Mouse (Mus musculus) spleen, adult 2 months (tissue): Measurements from ENCODE around the gene Gm45837. TPM values are rescaled to one million over a fixed set of nuclear protein-coding genes. Genes with fewer than 3 reads are reported as not detected.

ENCODE experiments used
- DNase-seq, 2 experiments: peaks; one replicate each; pipeline versions ENCODE4 v3.0.0 to v3.0.0-alpha.2; 2012 to 2021; ENCODE audit warnings: low spot score in 2 of 2, low read depth in 1 of 2
- H3K27ac ChIP-seq: fragments of 200-500 bp; 2 replicates; pipeline ENCODE4 v1.5.1; 2012; ENCODE audit warnings: low read length, inconsistent platforms; ENCODE audit not compliant: insufficient read depth
- H3K27me3 ChIP-seq: fragments of 200-500 bp; 2 replicates; pipeline ENCODE4 v1.6.1; 2012; ENCODE audit warnings: mild to moderate bottlenecking, moderate library complexity, low read length, inconsistent platforms; ENCODE audit not compliant: control insufficient read depth, insufficient read depth
- H3K36me3 ChIP-seq: fragments of 200-500 bp; 2 replicates; pipeline ENCODE4 v1.6.1; 2012; ENCODE audit warnings: mild to moderate bottlenecking, low read length, inconsistent platforms; ENCODE audit not compliant: control insufficient read depth, insufficient read depth
- H3K4me1 ChIP-seq: fragments of 200-500 bp; 2 replicates; pipeline ENCODE4 v1.6.1; 2011; ENCODE audit warnings: inconsistent platforms; ENCODE audit not compliant: control insufficient read depth, insufficient read depth, insufficient read length
- H3K4me3 ChIP-seq: fragments of 200-500 bp; 2 replicates; pipeline ENCODE4 v1.5.1; 2011; ENCODE audit warnings: mild to moderate bottlenecking, inconsistent platforms; ENCODE audit not compliant: insufficient read depth, insufficient read length; ENCODE audit errors: extremely low read depth
- CTCF ChIP-seq: fragments of 200-500 bp; IDR thresholded peaks from 2 replicates; pipeline ENCODE4 v1.5.1; 2011; ENCODE audit warnings: mild to moderate bottlenecking, inconsistent platforms; ENCODE audit not compliant: insufficient read depth, insufficient read length, insufficient replicate concordance; ENCODE audit errors: extremely low read depth
- POLR2A ChIP-seq: fragments of 200-500 bp; IDR thresholded peaks from 2 replicates; pipeline ENCODE4 v1.6.1; 2011; ENCODE audit warnings: low read depth, low read length, inconsistent platforms
- WGBS: fragments of 180-500 bp; shearing (Covaris S2); methylation state at CpG from one replicate; pipeline ENCODE4 v1.1.7; 2018; 5-methylcytosine and 5-hydroxymethylcytosine counted together
- polyA plus RNA-seq: library from polyadenylated mRNA; depleted of rRNA; stranded (reverse); fragments of >200 nt; gene quantifications from 2 replicates; pipeline ENCODE4 v1.2.3, GENCODE M21; 2012

The Gm45837 gene
- polyA plus RNA-seq, 1 experiment: not detected

GRCm38 (mm10) chr7:101379732-101380131 lies 31.0 kb upstream of the Gm45837 start:
- Histone ChIP-seq H3K4me1 (peaks cover 28% of the 10 kb centered on the region), H3K36me3 (peaks cover 8% of the 10 kb centered on the region; the same call in 1 of the 2 replicates), H3K4me3 (no peak overlapping the region), H3K27me3 (no peaks in the 10 kb centered on the region), H3K27ac (peak overlapping the region; percentile 47)
- no peak for DNase-seq
- 59% methylated on average over 2 of the region's 2 CpGs for WGBS
- TF ChIP-seq CTCF: no peak
- no peak for TF ChIP-seq POLR2A

- 72% methylated on average over 6 of the region's 6 CpGs for WGBS
- Histone ChIP-seq H3K27ac (no peak overlapping the region), H3K36me3 (peaks cover 9% of the 10 kb centered on the region), H3K4me3 (no peak overlapping the region), H3K4me1 (peaks cover 28% of the 10 kb centered on the region), H3K27me3 (no peaks in the 10 kb centered on the region)
- TF ChIP-seq CTCF: no peak
- TF ChIP-seq POLR2A: no peak
- no peak for DNase-seq
These were observed 29.2 kb upstream of the Gm45837 start for GRCm38 (mm10) chr7:101381512-101381911.

- DNase-seq: peak; percentile 52 to 68
- Histone ChIP-seq H3K27ac (peak overlapping the region; percentile 26; the same call in 1 of the 2 replicates), H3K27me3 (no peaks in the 10 kb centered on the region), H3K36me3 (peaks cover 10% of the 10 kb centered on the region), H3K4me1 (peaks cover 28% of the 10 kb centered on the region), H3K4me3 (no peak overlapping the region)
- 32% methylated on average over 8 of the region's 8 CpGs for WGBS
- TF ChIP-seq POLR2A: no peak
- no peak for TF ChIP-seq CTCF
These were observed 28.3 kb upstream of the Gm45837 start for GRCm38 (mm10) chr7:101382378-101382777.

- Histone ChIP-seq H3K4me1 (peaks cover 22% of the 10 kb centered on the region), H3K27ac (no peak overlapping the region), H3K36me3 (peaks cover 22% of the 10 kb centered on the region), H3K27me3 (no peaks in the 10 kb centered on the region), H3K4me3 (no peak overlapping the region)
- WGBS: 60% methylated on average over 3 of the region's 3 CpGs
- no peak for TF ChIP-seq CTCF
- DNase-seq: no peak
These were observed 26.9 kb upstream of the Gm45837 start for GRCm38 (mm10) chr7:101383756-101384155.

DNA sequence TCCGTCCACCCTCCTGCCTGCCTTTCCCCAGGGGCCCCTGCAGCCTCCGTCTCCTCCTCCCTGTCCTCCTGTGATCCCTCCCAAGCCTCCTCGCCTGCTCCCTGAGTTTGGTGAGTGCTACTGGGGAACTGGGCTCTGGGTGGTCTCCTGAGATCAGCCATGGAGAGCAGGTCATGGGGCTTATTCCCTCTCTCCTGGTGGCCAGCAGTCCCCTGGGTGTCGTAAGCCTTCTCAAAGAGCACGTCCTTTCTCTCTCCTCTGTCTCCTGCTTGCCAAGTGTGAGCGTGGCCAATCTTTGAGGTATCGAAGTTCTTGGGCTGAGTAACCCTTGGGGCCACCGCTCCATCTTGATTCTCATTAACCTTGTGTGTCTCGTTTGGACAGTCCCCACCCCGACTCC lies 25.8 kb upstream of the Gm45837 start:
- 86% methylated on average over 10 of the region's 10 CpGs for WGBS
- no peak for TF ChIP-seq POLR2A
- no peak for TF ChIP-seq CTCF
- Histone ChIP-seq H3K27me3 (no peaks in the 10 kb centered on the region), H3K4me3 (no peak overlapping the region), H3K36me3 (peaks cover 33% of the 10 kb centered on the region), H3K4me1 (peaks cover 12% of the 10 kb centered on the region; the same call in 1 of the 2 replicates), H3K27ac (peak overlapping the region; percentile 33)
- DNase-seq: no peak

- peaks cover 37% of the 10 kb centered on the region for H3K36me3 ChIP-seq
- no peak overlapping the region; the same call in 1 of the 2 replicates for H3K27ac ChIP-seq
- H3K4me3 ChIP-seq: no peak overlapping the region
- no peak for DNase-seq
- H3K27me3 ChIP-seq: no peaks in the 10 kb centered on the region
- peaks cover 10% of the 10 kb centered on the region; the same call in 1 of the 2 replicates for H3K4me1 ChIP-seq
- TF ChIP-seq POLR2A (no peak), CTCF (no peak)
- WGBS: 86% methylated on average over 6 of the region's 6 CpGs
These were observed 25.4 kb upstream of the Gm45837 start for GRCm38 (mm10) chr7:101385331-101385733.

- DNase-seq: no peak
- Histone ChIP-seq H3K27ac (no peak overlapping the region), H3K4me1 (peaks cover 10% of the 10 kb centered on the region; the same call in 1 of the 2 replicates), H3K27me3 (no peaks in the 10 kb centered on the region), H3K4me3 (no peak overlapping the region), H3K36me3 (peaks cover 42% of the 10 kb centered on the region)
- TF ChIP-seq CTCF (no peak), POLR2A (no peak)
- WGBS: 79% methylated on average over 10 of the region's 10 CpGs
These were observed 24.7 kb upstream of the Gm45837 start for GRCm38 (mm10) chr7:101385866-101386452.
